Mouse (Mus musculus) spleen, postnatal 4 days (tissue): ENCODE measurements around the gene Rogdi.

Experiments
- DNase-seq, 2 experiments: peaks; one replicate each; pipeline ENCODE4 v3.0.0; 2022; ENCODE audit warnings: low spot score in 2 of 2

The Rogdi gene

GRCm38 (mm10) chr16:5013054-5013838, at the start of gene Rogdi:
Rogdi (minus strand) TSS chr16:5013553.
- DNase-seq, result peak; percentile 95 to 96

- DNase-seq, result no peak
Observed at GRCm38 (mm10) chr16:5058114-5058513, 44.8 kb upstream of the Rogdi start.

- peak; percentile 77 to 90 for DNase-seq
Observed at GRCm38 (mm10) chr16:5050251-5051110, 37.1 kb upstream of the Rogdi start.

GRCm38 (mm10) chr16:5049774-5050234, 36.5 kb upstream of the Rogdi start, which contains the start of the genes Glyr1 and Ubn1:
Glyr1 (minus strand) TSS chr16:5049863.
Ubn1 (plus strand) TSS chr16:5050057.
- peak; percentile 99 for DNase-seq

GRCm38 (mm10) chr16:5049182-5049773, 35.9 kb upstream of the Rogdi start:
- no peak for DNase-seq

- no peak for DNase-seq
Observed at GRCm38 (mm10) chr16:5045322-5045721, 32.0 kb upstream of the Rogdi start.

GRCm38 (mm10) chr16:5036649-5037234, 23.4 kb upstream of the Rogdi start:
- no peak for DNase-seq

GRCm38 (mm10) chr16:5035591-5035990, 22.2 kb upstream of the Rogdi start:
- DNase-seq, result no peak

GRCm38 (mm10) chr16:5029847-5030246, 16.5 kb upstream of the Rogdi start:
- DNase-seq, result no peak

- no peak for DNase-seq
Observed at GRCm38 (mm10) chr16:5024021-5024420, 10.7 kb upstream of the Rogdi start.

- DNase-seq, result no peak
Observed at GRCm38 (mm10) chr16:5014578-5014977, 1.2 kb upstream of the Rogdi start.

GRCm38 (mm10) chr16:5012036-5013005, 1.0 kb downstream of the Rogdi start:
- peak; percentile 20 to 63 for DNase-seq

GRCm38 (mm10) chr16:5011285-5011684, 2.1 kb downstream of the Rogdi start:
- peak; percentile 27 to 67 for DNase-seq

- DNase-seq, result no peak
Observed at GRCm38 (mm10) chr16:5010371-5010935, 2.9 kb downstream of the Rogdi start.

- DNase-seq, result no peak
Observed at GRCm38 (mm10) chr16:5008076-5008475, 5.3 kb downstream of the Rogdi start.

GRCm38 (mm10) chr16:5007492-5007891, 5.9 kb downstream of the Rogdi start:
- DNase-seq, result no peak

- no peak for DNase-seq
Observed at GRCm38 (mm10) chr16:5007067-5007466, 6.3 kb downstream of the Rogdi start, which contains the start of gene Smim22. Smim22 (plus strand) TSS chr16:5007288.

GRCm38 (mm10) chr16:5000611-5001010, 12.7 kb downstream of the Rogdi start:
- no peak for DNase-seq

- no peak for DNase-seq
Observed at GRCm38 (mm10) chr16:4998984-4999383, 14.4 kb downstream of the Rogdi start.

- DNase-seq, result no peak
Observed at GRCm38 (mm10) chr16:4997553-4997952, 15.8 kb downstream of the Rogdi start, which contains the start of gene Sept12. Sept12 (minus strand) TSS chr16:4997852.
